Mouse (Mus musculus) cerebellum, adult 2 months (tissue): ENCODE results near the gene Mrps18a. TPM values are rescaled to one million over a fixed set of nuclear protein-coding genes. Genes with fewer than 3 reads are reported as not detected.

ENCODE experiments used
- DNase-seq, 2 experiments: peaks; one replicate each; pipeline ENCODE4 v3.0.0; 2021
- H3K27ac ChIP-seq: fragments of 200-500 bp; 2 replicates; pipeline ENCODE4 v1.5.1; 2012; ENCODE audit warnings: low read length, control low read depth, inconsistent platforms; ENCODE audit not compliant: insufficient read depth
- H3K27me3 ChIP-seq: fragments of 200-500 bp; 2 replicates; pipeline ENCODE4 v1.6.1; 2012; ENCODE audit warnings: inconsistent platforms, mild to moderate bottlenecking, low read length, moderate library complexity; ENCODE audit not compliant: control insufficient read depth, insufficient read depth
- H3K4me1 ChIP-seq: fragments of 200-500 bp; 2 replicates; pipeline ENCODE4 v1.6.1; 2011; ENCODE audit warnings: low read length; ENCODE audit not compliant: control insufficient read depth, insufficient read depth
- H3K4me3 ChIP-seq: fragments of 200-500 bp; replicated peaks from 2 replicates; pipeline ENCODE3; 2011; ENCODE audit warnings: mild to moderate bottlenecking, low read depth, low read length, control low read depth; ENCODE audit not compliant: insufficient read depth
- CTCF ChIP-seq: fragments of 200-500 bp; IDR thresholded peaks from 2 replicates; pipeline ENCODE4 v1.5.1; 2011; ENCODE audit warnings: low read depth, mild to moderate bottlenecking, control low read depth, low read length, moderate library complexity, borderline replicate concordance; ENCODE audit not compliant: insufficient read depth
- POLR2A ChIP-seq: fragments of 200-500 bp; IDR thresholded peaks from 2 replicates; pipeline ENCODE4 v1.6.1; 2011; ENCODE audit warnings: low read length, control low read depth, borderline replicate concordance; ENCODE audit not compliant: insufficient read depth
- WGBS: fragments of 180-500 bp; shearing (Covaris S2); methylation state at CpG from one replicate; pipeline ENCODE4 v1.1.7; 2018; 5-methylcytosine and 5-hydroxymethylcytosine counted together
- polyA plus RNA-seq: library from polyadenylated mRNA; depleted of rRNA; stranded (reverse); fragments of >200 nt; gene quantifications from 2 replicates; pipeline ENCODE4 v1.2.3, GENCODE M21; 2012

Gene Mrps18a
- polyA plus RNA-seq, 1 experiment: 134 TPM

GRCm38 (mm10) chr17:46075116-46075485 is 35.7 kb upstream of the Mrps18a start:
- Histone ChIP-seq H3K4me3 (no peak overlapping the region), H3K27ac (no peak overlapping the region), H3K4me1 (no peaks in the 10 kb centered on the region), H3K27me3 (no peaks in the 10 kb centered on the region)
- WGBS: 78% methylated on average over 3 of the region's 3 CpGs
- DNase-seq: no peak
- TF ChIP-seq CTCF: no peak
- no peak for TF ChIP-seq POLR2A

DNA sequence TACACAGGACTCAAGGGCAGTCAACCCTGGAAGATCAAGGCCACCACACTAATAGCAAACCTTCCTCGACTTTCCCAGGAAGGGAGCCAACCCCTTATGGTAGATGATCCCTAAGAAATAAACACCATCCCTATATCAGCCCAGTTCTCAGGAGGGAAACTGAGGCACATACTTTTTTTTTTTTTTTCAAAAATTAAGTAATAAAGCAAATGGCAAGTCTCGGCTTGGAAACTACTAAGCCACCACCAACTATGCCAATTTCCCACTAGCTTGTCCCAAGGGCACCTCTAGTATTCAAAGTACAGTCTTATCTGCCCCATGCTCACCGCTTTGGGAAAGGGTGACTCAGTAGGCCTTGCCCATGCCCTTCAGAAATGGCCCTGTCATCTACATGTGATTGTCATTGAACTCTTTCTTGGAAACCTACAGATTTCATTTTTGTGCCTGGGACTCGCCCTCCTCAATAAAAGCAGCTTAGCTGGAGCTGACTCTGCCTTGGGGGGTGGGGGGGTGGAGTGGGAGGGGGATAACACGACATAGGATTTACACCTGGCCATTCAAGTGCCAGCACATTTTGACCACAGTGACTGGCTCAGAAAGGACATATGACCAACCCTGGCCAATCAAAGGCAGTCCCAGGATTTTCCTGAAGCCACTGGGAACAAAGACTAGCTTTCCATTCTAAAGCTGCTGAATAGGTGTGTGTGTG is 35.1 kb upstream of the Mrps18a start:
- DNase-seq: no peak
- TF ChIP-seq POLR2A (no peak), CTCF (no peak)
- H3K27me3 ChIP-seq: no peaks in the 10 kb centered on the region
- H3K4me1 ChIP-seq: no peaks in the 10 kb centered on the region
- no peak overlapping the region for H3K27ac ChIP-seq
- 76% methylated on average over 5 of the region's 5 CpGs for WGBS
- no peak overlapping the region for H3K4me3 ChIP-seq

GRCm38 (mm10) chr17:46076260-46076551 is 34.6 kb upstream of the Mrps18a start:
- TF ChIP-seq CTCF (no peak), POLR2A (no peak)
- Histone ChIP-seq H3K27me3 (no peaks in the 10 kb centered on the region), H3K27ac (no peak overlapping the region), H3K4me3 (no peak overlapping the region), H3K4me1 (no peaks in the 10 kb centered on the region)
- WGBS: 67% methylated on average over 1 of the region's 1 CpGs
- no peak for DNase-seq

- DNase-seq: no peak
- no peak overlapping the region for H3K4me3 ChIP-seq
- H3K27me3 ChIP-seq: no peaks in the 10 kb centered on the region
- H3K4me1 ChIP-seq: no peaks in the 10 kb centered on the region
- WGBS: 90% methylated on average over 12 of the region's 12 CpGs
- no peak overlapping the region for H3K27ac ChIP-seq
- TF ChIP-seq CTCF: no peak
- TF ChIP-seq POLR2A: no peak
These were observed 32.8 kb upstream of the Mrps18a start for GRCm38 (mm10) chr17:46077921-46078534.

DNA sequence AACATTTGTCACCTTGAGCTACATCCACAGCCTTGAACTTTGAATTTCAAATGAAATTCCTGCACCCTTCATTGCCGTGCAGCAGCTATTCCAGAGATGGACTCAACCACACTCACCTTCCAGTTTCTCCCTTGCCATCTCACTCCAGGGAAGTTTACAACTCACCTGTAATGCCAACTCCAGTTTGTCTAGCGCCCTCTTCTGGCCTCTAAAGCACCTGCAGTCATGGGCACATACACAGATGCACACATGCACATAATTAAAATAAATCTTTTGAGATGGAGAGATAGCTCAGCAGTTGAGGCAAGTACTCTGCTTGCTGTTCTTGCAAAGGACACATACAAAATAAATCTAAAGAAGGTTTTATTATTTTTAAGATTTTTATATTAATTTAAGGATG is 31.7 kb upstream of the Mrps18a start:
- H3K27me3 ChIP-seq: no peaks in the 10 kb centered on the region
- 73% methylated on average over 2 of the region's 2 CpGs for WGBS
- no peak overlapping the region for H3K27ac ChIP-seq
- TF ChIP-seq CTCF (no peak), POLR2A (no peak)
- H3K4me3 ChIP-seq: no peak overlapping the region
- H3K4me1 ChIP-seq: no peaks in the 10 kb centered on the region
- no peak for DNase-seq

DNA sequence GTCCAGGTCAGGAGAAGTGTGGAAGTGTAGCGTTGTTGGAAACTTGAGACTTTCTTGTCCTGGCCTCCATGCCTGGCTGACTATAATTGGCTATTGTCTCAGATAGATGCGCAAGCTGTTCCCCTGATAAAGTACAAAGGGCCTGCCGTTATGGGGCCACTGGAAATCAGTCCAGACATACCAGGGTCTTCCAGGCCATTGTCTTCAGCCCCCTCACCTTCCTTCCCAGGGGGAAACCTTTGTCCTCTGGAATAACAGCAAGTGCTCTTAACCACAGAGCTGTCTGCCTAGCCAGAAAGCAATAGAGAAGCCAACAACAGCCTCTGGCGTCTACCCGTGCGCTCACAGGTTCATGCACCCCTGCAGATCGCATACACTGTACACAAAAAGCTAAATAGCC is 30.4 kb upstream of the Mrps18a start:
- Histone ChIP-seq H3K27ac (no peak overlapping the region), H3K4me1 (no peaks in the 10 kb centered on the region), H3K4me3 (no peak overlapping the region), H3K27me3 (no peaks in the 10 kb centered on the region)
- 77% methylated on average over 7 of the region's 7 CpGs for WGBS
- no peak for DNase-seq
- TF ChIP-seq POLR2A (no peak), CTCF (no peak)

- H3K4me3 ChIP-seq: no peak overlapping the region
- H3K27ac ChIP-seq: no peak overlapping the region
- DNase-seq: no peak
- TF ChIP-seq CTCF: no peak
- H3K27me3 ChIP-seq: no peaks in the 10 kb centered on the region
- no peaks in the 10 kb centered on the region for H3K4me1 ChIP-seq
- 68% methylated on average over 5 of the region's 5 CpGs for WGBS
These were observed 29.7 kb upstream of the Mrps18a start for GRCm38 (mm10) chr17:46081042-46081441.

- H3K4me3 ChIP-seq: no peak overlapping the region
- no peaks in the 10 kb centered on the region for H3K27me3 ChIP-seq
- no peak for TF ChIP-seq POLR2A
- no peak for TF ChIP-seq CTCF
- no peaks in the 10 kb centered on the region for H3K4me1 ChIP-seq
- DNase-seq: no peak
- WGBS: 28% methylated on average over 7 of the region's 7 CpGs
- no peak overlapping the region for H3K27ac ChIP-seq
These were observed 29.1 kb upstream of the Mrps18a start for GRCm38 (mm10) chr17:46081657-46082056.

DNA sequence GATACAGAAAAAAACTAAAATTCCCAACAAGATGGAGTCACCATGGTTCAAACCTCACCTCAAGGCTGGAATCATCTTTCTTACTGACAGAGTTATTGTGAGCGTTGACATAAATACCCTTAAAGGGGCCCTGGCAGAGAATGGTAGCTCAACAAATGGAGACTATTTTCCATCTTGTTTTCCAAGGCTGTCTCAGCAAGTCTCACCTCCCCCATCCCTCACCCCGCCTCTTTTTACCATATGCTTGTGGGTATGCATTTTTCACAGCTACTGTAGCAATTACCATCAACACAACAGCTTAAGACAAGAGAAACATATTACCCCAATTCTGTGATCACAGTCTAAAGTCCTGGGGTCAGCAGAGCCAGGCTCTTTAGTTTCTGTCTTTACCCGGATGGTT is 27.4 kb upstream of the Mrps18a start:
- no peak for DNase-seq
- H3K4me1 ChIP-seq: no peaks in the 10 kb centered on the region
- WGBS: 75% methylated on average over 3 of the region's 3 CpGs
- no peak overlapping the region for H3K27ac ChIP-seq
- TF ChIP-seq POLR2A (no peak), CTCF (no peak)
- no peaks in the 10 kb centered on the region for H3K27me3 ChIP-seq
- no peak overlapping the region for H3K4me3 ChIP-seq
